Mouse (Mus musculus): ENCODE measurements at regions not wholly inside any gene's neighbourhood (a gene's known extent, or its start where the extent isn't known, plus 50 kb on each side); places are given as distances from the start of the nearest gene placed in this dataset.

DNA sequence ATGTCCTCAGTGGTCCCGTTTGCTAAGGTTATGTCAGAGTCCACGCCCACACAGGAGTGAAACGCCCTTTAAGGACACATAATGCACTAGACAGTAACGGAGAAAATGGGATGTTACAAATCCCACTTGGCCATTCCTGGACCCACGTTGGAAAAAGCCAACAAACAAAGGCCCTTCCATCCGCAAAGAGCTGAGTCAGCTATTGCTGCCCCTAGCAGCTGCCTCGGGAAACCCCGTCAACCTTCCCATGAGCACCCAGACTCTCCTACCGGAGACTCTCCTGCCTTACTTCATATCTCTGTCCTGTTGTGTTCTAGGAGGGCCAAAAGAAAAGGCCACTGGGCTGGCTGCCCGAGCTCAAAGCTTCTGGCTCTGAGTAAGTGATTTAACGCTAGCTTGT, 58.4 kb downstream of the Rpl14 start:
- no peak for TF ChIP-seq CTCF (IDR thresholded peaks at IDR 0.05)
- no peak for TF ChIP-seq EP300 (IDR thresholded peaks at IDR 0.05; ENCODE audit: insufficient read depth, low read depth, low read length)
- TF ChIP-seq POLR2A (IDR thresholded peaks at IDR 0.05; ENCODE audit: insufficient read depth, low read depth, low read length): no peak
